24 mouse cellular contexts compared by ENCODE assay signal in the genomic region with DNA sequence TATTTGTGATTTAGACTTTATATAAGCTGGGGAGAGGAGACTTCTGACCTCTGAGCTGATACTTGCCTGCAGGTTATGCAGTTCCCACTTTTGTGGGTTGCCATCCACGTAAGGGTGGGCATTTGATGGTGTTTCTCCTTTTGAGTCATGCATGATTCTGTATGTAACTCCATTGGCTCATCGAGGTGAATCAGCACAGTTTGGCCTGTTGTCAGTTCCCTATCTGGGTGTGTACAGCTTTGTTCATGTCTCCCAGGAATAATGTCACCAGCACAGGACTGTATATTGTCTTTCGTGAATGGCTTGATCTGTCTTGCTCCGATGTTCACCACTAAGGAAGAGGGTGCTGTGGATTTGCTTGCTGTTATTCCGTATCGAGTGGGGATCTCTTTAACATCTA.
A peak's percentile ranks its signal among the peaks of the same experiment; 100 is the strongest.
DNase-seq lines count a peak whose midpoint lies in the region; ATAC-seq lines count a peak whose summit lies in the region.
"Had no signal": no experiment of that assay in that cellular context is flagged by ENCODE, and none has a peak within 500 bp of the region (broad histone marks: within the 10 kb centered on the region; RNA-seq: fewer than 3 reads in every experiment).

No protein-coding gene starts in this region.

- H3K9me3 ChIP-seq in heart, embryonic 10.5 days: no peaks in the 10 kb centered on the region
- H3K9me3 ChIP-seq: G1E had no signal

- H3K4me3 ChIP-seq in heart, embryonic 10.5 days: no peak overlapping the region

- H3K4me1 ChIP-seq in heart, embryonic 10.5 days: 0 out of 2 replicates have a peak, but pooled peaks cover 3% of the 10 kb centered on the region

- WGBS in heart, embryonic 10.5 days: 89% methylated on average over 6 of the region's 6 CpGs

- no peak overlapping the region for H3K27ac ChIP-seq in heart, embryonic 10.5 days

- peak; percentile 35 for ATAC-seq in granulocyte monocyte progenitor cell, adult 5-6 weeks (replicated peaks; ENCODE audit: poor library complexity, severe bottlenecking)
- ATAC-seq: activated CD4-positive, CD25-positive, alpha-beta regulatory T cell, adult 4 months; CD4-positive, CD25-positive, alpha-beta regulatory T cell, adult 4 months; Patski had no signal

- H3K36me3 ChIP-seq in heart, embryonic 10.5 days: no peaks in the 10 kb centered on the region
- H3K36me3 ChIP-seq: G1E had no signal

- H3K27me3 ChIP-seq in heart, embryonic 10.5 days (ENCODE audit: insufficient read depth, poor library complexity, severe bottlenecking): no peaks in the 10 kb centered on the region
- H3K27me3 ChIP-seq: CH12.LX, Patski had no signal

- DNase-seq in heart, adult 11 months: peak; percentile 46
- no peak for DNase-seq in heart, embryonic 10.5 days (ENCODE audit: low spot score)
- DNase-seq in 3T3-L1 (ENCODE audit: low read depth, low spot score): peak; percentile 56
- peak; percentile 58 for DNase-seq in NIH3T3 (ENCODE audit: low read depth)
- DNase-seq in gastrocnemius, postnatal 4 days (ENCODE audit: low spot score in 2 of 2): no peak
- no peak for DNase-seq in layer of hippocampus, adult 18-20 months (ENCODE audit: low spot score in 2 of 2)
- DNase-seq in cerebellum, adult 9-10 months: no peak
- DNase-seq: adrenal gland, adult 2 months; adrenal gland, adult 8-10 months; adrenal gland, postnatal 10 days; adrenal gland, postnatal 14 days; adrenal gland, postnatal 25 days; adrenal gland, postnatal 36 days; B cell, adult 2 months; cerebellum, adult 11 months; cerebellum, adult 11-12 months; cerebellum, adult 18-20 months; cerebellum, adult 2 months had no signal

Comparison
In these comparisons a context has a peak if more than half of its experiments do, and no peak if none do; other contexts are left out.
1. DNase-seq: peak in heart, adult 11 months (single experiment), 3T3-L1 (single experiment) and NIH3T3 (single experiment); none in heart, embryonic 10.5 days (single experiment), gastrocnemius, postnatal 4 days (0 of 2), layer of hippocampus, adult 18-20 months (0 of 2) and cerebellum, adult 9-10 months (single experiment).